Mouse (Mus musculus): ENCODE results near the gene Pogk. TPM values are rescaled to one million over a fixed set of nuclear protein-coding genes. Genes with fewer than 3 reads are reported as not detected.
A peak's percentile ranks its signal among the peaks of the same experiment; 100 is the strongest.

Pogk gene
- 16.5 and 21.4 TPM in 2 replicates for polyA plus RNA-seq (2014; fragmentation: Nextera tagmentation; extraction: Ambion mirVana)

DNA sequence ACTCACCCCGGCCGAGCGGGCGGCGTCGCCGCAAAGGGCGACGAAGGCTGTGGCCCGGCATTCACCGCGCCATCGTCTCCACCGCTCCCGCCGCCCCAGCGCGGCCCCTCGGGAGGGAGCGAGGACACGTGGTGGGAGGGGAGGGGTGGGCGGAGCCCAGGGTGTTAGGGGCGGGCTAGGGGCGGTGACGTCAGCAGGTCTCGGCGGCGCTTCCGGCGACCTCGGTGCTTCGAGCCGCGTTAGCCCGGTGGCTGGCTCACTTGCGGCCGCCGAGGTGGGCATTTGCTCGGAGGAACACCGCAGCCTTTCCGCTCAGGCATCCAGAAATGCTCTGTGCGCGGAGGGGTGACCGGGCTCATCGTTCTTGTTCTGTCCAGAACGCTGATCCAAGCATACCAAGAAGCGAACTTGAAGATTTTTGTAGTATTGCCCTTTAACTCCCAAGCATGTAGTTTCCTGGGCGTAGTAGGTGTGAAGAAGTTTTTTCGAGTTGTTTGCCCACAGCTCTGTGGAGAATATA, at the start of gene Pogk:
Pogk (minus strand) TSS at position 163 of the 520 bp plus-strand sequence.
- Histone ChIP-seq H3K9me3 (ENCODE audit: control insufficient read depth, low read length) (peaks cover 9% of the 10 kb centered on the region; the same call in 1 of the 2 replicates), H3K36me3 (ENCODE audit: control insufficient read depth, insufficient read depth, low read length) (peaks cover 27% of the 10 kb centered on the region), H3K4me1 (replicated peaks; ENCODE audit: control insufficient read depth, insufficient read depth, low read length) (peaks cover 8% of the 10 kb centered on the region; the same call in 1 of the 2 replicates), H3K27ac (ENCODE audit: low read depth) (peak within 1 kb of the TSS; percentile 64; the same call in 1 of the 2 replicates), H3K9ac (ENCODE audit: low read length) (peak within 1 kb of the TSS; percentile 84), H3K4me2 (ENCODE audit: low read length) (peak within 1 kb of the TSS; percentile 91), H3K4me3 (ENCODE audit: low read depth, low read length) (peak within 1 kb of the TSS; percentile 70), H3K27me3 (replicated peaks; ENCODE audit: control insufficient read depth, insufficient read depth, low read length) (no peaks in the 10 kb centered on the region)
- 5% methylated on average over 45 of the region's 49 CpGs for WGBS
- peak; percentile 93 for DNase-seq (ENCODE audit: low spot score)
- peak; percentile 95 for ATAC-seq (replicated peaks; ENCODE audit: low FRiP score, low TSS enrichment, low read depth)

DNA sequence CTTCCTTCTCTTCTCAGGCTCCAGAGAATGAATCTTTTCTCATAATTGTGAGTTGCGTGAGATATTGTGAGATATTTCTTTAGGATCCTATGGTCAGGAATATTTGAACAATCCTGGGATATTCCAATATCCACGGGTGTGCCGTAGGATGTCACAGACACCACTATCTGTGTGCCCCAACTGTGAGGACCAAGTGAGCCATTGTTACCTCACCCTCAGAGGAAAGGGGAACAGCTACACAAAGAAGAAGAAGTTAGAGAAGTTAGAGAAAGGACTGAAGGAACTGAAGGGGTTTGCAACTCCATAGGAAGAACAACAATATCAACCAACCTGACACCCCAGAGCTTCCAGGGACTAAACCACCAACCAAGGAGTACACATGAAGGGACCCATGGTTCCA, 32.3 kb upstream of the Pogk start:
- Histone ChIP-seq H3K36me3 (ENCODE audit: control insufficient read depth, insufficient read depth, low read length) (no peaks in the 10 kb centered on the region), H3K4me2 (ENCODE audit: low read length) (no peak overlapping the region), H3K27ac (ENCODE audit: low read depth) (no peak overlapping the region), H3K9ac (ENCODE audit: low read length) (no peak overlapping the region), H3K4me1 (replicated peaks; ENCODE audit: control insufficient read depth, insufficient read depth, low read length) (no peaks in the 10 kb centered on the region), H3K4me3 (ENCODE audit: low read depth, low read length) (no peak overlapping the region), H3K9me3 (ENCODE audit: control insufficient read depth, low read length) (no peaks in the 10 kb centered on the region), H3K27me3 (replicated peaks; ENCODE audit: control insufficient read depth, insufficient read depth, low read length) (no peaks in the 10 kb centered on the region)
- 92% methylated on average over 3 of the region's 3 CpGs for WGBS
- ATAC-seq (replicated peaks; ENCODE audit: low FRiP score, low TSS enrichment, low read depth) (no peak), DNase-seq (ENCODE audit: low spot score) (no peak)

DNA sequence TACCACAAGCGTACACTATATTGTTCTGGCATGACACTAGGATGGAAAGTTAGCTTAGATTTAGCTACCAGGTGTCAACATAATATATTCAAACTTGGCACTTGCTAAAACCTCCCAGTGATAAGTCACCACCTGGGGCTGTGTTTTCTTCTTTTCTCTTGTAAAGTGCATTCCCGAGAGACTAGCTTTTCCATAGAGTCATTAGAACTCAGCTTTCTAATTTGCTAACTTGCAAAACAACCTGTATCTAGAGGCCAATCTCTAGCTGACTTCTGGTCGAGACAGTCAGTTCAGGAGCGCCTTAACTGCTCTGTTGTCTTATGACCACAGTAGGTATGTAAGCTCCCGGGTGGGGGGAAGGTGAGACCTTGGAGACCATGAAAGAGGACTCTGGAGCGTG, 29.8 kb upstream of the Pogk start:
- Histone ChIP-seq H3K4me1 (replicated peaks; ENCODE audit: control insufficient read depth, insufficient read depth, low read length) (no peaks in the 10 kb centered on the region), H3K4me2 (ENCODE audit: low read length) (no peak overlapping the region), H3K36me3 (ENCODE audit: control insufficient read depth, insufficient read depth, low read length) (no peaks in the 10 kb centered on the region), H3K9me3 (ENCODE audit: control insufficient read depth, low read length) (no peaks in the 10 kb centered on the region), H3K27me3 (replicated peaks; ENCODE audit: control insufficient read depth, insufficient read depth, low read length) (no peaks in the 10 kb centered on the region), H3K27ac (ENCODE audit: low read depth) (no peak overlapping the region), H3K9ac (ENCODE audit: low read length) (no peak overlapping the region), H3K4me3 (ENCODE audit: low read depth, low read length) (no peak overlapping the region)
- 65% methylated on average over 6 of the region's 6 CpGs for WGBS
- no peak for ATAC-seq (replicated peaks; ENCODE audit: low FRiP score, low TSS enrichment, low read depth)
- DNase-seq (ENCODE audit: low spot score): no peak

DNA sequence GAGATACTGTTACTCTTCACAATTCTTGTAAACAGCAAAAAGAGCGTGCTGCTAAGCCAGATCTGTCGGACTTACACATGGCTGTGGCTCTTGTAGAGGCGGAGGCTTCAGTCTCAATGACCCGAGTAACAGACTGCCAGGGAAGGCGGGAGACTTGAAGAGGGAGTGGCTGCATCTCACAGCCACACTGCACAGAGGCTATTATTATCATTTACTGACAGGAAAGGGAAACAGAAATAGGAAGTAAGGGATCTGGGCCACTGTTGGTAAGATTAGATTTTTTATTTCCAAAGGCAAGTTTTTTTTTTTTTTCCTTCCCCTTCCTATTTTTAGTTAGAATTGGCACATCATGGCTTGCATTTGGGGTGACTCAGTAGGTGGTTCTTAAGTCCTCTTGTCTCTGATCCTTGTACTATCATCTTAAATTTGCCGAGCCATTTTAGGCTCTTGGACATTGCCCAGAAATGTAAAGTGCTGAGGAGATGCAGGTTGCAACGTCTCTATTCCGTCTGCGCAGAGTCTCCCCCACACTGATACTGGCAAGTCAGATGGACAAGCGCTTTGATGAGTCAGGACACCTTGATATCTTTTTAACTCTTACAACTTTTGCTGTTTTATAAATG, 20.3 kb upstream of the Pogk start:
- no peak overlapping the region for H3K27ac ChIP-seq (ENCODE audit: low read depth)
- no peaks in the 10 kb centered on the region for H3K36me3 ChIP-seq (ENCODE audit: control insufficient read depth, insufficient read depth, low read length)
- H3K4me1 ChIP-seq (replicated peaks; ENCODE audit: control insufficient read depth, insufficient read depth, low read length): no peaks in the 10 kb centered on the region
- H3K27me3 ChIP-seq (replicated peaks; ENCODE audit: control insufficient read depth, insufficient read depth, low read length): no peaks in the 10 kb centered on the region
- H3K9me3 ChIP-seq (ENCODE audit: control insufficient read depth, low read length): no peaks in the 10 kb centered on the region
- H3K4me2 ChIP-seq (ENCODE audit: low read length): no peak overlapping the region
- DNase-seq (ENCODE audit: low spot score) (no peak), ATAC-seq (replicated peaks; ENCODE audit: low FRiP score, low TSS enrichment, low read depth) (no peak)
- no peak overlapping the region for H3K9ac ChIP-seq (ENCODE audit: low read length)
- H3K4me3 ChIP-seq (ENCODE audit: low read depth, low read length): no peak overlapping the region
- WGBS: 54% methylated on average over 10 of the region's 10 CpGs

DNA sequence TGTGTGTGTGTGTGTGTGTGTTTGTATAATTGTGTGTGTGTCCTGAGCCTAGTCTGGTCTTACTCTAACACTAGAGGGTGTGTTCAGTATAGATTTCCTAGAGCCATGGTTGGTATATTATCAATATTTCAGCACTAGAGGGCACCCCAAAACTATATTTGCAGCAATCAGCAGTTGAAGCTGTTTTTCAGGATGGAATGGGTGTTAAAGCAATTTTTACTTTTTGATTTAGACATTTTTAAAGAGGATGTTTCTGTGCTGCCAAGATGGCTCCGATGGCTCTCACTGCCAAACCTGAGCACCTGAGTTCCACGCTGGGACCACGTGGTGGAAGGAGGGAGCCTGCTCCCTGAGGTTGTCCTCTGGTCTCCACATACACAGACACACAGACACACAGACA, 19.4 kb upstream of the Pogk start:
- Histone ChIP-seq H3K36me3 (ENCODE audit: control insufficient read depth, insufficient read depth, low read length) (no peaks in the 10 kb centered on the region), H3K4me1 (replicated peaks; ENCODE audit: control insufficient read depth, insufficient read depth, low read length) (no peaks in the 10 kb centered on the region), H3K27me3 (replicated peaks; ENCODE audit: control insufficient read depth, insufficient read depth, low read length) (no peaks in the 10 kb centered on the region), H3K27ac (ENCODE audit: low read depth) (no peak overlapping the region), H3K9me3 (ENCODE audit: control insufficient read depth, low read length) (no peaks in the 10 kb centered on the region), H3K4me3 (ENCODE audit: low read depth, low read length) (no peak overlapping the region), H3K9ac (ENCODE audit: low read length) (no peak overlapping the region), H3K4me2 (ENCODE audit: low read length) (no peak overlapping the region)
- no peak for DNase-seq (ENCODE audit: low spot score)
- 65% methylated on average over 3 of the region's 3 CpGs for WGBS
- ATAC-seq (replicated peaks; ENCODE audit: low FRiP score, low TSS enrichment, low read depth): no peak

DNA sequence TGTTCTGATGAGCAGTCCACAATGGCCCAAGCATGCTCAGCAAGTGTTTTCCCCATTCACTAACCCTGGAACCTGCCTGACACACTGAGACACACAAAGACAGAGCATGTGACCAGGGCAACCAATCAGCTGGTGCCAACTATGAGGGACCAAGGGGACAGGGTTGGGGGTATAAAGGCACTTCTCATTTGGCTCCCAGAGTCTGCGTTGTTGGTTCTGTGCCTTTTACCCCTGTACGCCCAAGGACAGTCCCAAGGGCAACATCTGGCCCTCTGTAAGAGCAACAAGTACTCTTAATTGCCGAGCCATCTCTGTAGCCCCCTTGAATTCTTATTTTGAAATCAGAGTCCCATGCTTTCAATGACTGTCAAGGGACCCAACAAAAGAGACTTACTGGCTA, 2.6 kb upstream of the Pogk start:
- no peak for ATAC-seq (replicated peaks; ENCODE audit: low FRiP score, low TSS enrichment, low read depth)
- H3K27me3 ChIP-seq (replicated peaks; ENCODE audit: control insufficient read depth, insufficient read depth, low read length): no peaks in the 10 kb centered on the region
- 95% methylated on average over 3 of the region's 3 CpGs for WGBS

DNA sequence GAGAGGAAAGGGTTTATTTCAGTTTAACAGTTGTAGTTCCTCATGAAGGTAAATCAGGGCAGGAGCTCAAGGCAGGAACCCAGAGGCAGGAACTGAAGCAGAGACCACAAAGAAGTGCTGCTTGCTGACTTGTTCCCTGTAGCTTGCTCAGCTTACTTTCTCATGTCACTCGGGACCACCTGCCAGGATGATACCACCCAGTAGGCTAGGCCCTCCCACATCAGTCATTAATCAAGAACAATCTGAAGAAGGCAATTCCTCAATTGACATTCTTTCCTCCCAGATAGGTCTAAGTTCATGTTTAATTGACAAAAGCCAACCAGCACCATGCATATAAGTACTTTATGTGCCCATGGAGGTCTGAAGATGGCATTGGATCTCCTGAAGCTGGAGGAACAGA, 1.9 kb upstream of the Pogk start:
- DNase-seq (ENCODE audit: low spot score) (no peak), ATAC-seq (replicated peaks; ENCODE audit: low FRiP score, low TSS enrichment, low read depth) (no peak)
- Histone ChIP-seq H3K9me3 (ENCODE audit: control insufficient read depth, low read length) (peaks cover 9% of the 10 kb centered on the region; the same call in 1 of the 2 replicates), H3K27me3 (replicated peaks; ENCODE audit: control insufficient read depth, insufficient read depth, low read length) (no peaks in the 10 kb centered on the region), H3K4me3 (ENCODE audit: low read depth, low read length) (no peak overlapping the region), H3K4me2 (ENCODE audit: low read length) (no peak overlapping the region), H3K4me1 (replicated peaks; ENCODE audit: control insufficient read depth, insufficient read depth, low read length) (peaks cover 8% of the 10 kb centered on the region; the same call in 1 of the 2 replicates), H3K27ac (ENCODE audit: low read depth) (no peak overlapping the region), H3K9ac (ENCODE audit: low read length) (no peak overlapping the region), H3K36me3 (ENCODE audit: control insufficient read depth, insufficient read depth, low read length) (peaks cover 11% of the 10 kb centered on the region; the same call in 1 of the 2 replicates)
- 100% methylated on average over 1 of the region's 1 CpGs for WGBS

More for the DNA sequence above, 2.6 kb upstream of the Pogk start:
- 0 out of 2 replicates have a peak, but pooled peaks cover 6% of the 10 kb centered on the region for H3K36me3 ChIP-seq (ENCODE audit: control insufficient read depth, insufficient read depth, low read length)
- peaks cover 9% of the 10 kb centered on the region; the same call in 1 of the 2 replicates for H3K9me3 ChIP-seq (ENCODE audit: control insufficient read depth, low read length)
- no peak overlapping the region for H3K9ac ChIP-seq (ENCODE audit: low read length)
- H3K4me2 ChIP-seq (ENCODE audit: low read length): no peak overlapping the region
- H3K27ac ChIP-seq (ENCODE audit: low read depth): no peak overlapping the region
- no peak overlapping the region for H3K4me3 ChIP-seq (ENCODE audit: low read depth, low read length)
- H3K4me1 ChIP-seq (replicated peaks; ENCODE audit: control insufficient read depth, insufficient read depth, low read length): peaks cover 8% of the 10 kb centered on the region; the same call in 1 of the 2 replicates
- DNase-seq (ENCODE audit: low spot score): no peak

DNA sequence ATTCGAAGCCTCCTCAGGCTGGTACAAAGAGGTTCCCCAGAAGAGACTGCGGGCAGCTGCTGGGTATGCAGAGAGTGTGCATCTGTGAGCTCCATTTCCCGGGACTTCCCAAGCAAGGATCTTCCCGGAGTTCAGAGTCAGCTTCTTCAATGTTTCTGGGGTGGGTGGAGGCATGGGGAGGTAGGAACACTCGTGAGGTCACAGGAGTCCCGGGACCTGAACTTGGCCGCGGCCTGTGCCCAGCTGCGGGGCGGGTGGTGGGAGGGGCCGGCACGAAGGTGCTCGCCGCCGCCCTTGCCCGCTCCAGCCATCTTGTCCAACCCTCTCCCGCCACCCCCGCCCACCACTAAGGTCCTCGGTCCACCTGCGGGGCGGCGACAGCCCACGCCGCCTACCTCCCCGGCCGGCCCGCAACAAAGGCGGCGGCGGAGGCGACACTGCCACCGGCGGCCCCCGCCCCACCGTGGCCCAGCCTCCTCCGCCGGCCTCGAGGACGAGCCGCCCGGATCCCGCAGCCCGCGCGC, 424 bp downstream of the Pogk start:
- Histone ChIP-seq H3K27ac (ENCODE audit: low read depth) (peak overlapping the region; percentile 64; the same call in 1 of the 2 replicates), H3K4me1 (replicated peaks; ENCODE audit: control insufficient read depth, insufficient read depth, low read length) (peaks cover 8% of the 10 kb centered on the region; the same call in 1 of the 2 replicates), H3K27me3 (replicated peaks; ENCODE audit: control insufficient read depth, insufficient read depth, low read length) (no peaks in the 10 kb centered on the region), H3K4me2 (ENCODE audit: low read length) (peak overlapping the region; percentile 91), H3K4me3 (ENCODE audit: low read depth, low read length) (peak overlapping the region; percentile 70), H3K36me3 (ENCODE audit: control insufficient read depth, insufficient read depth, low read length) (peaks cover 32% of the 10 kb centered on the region), H3K9me3 (ENCODE audit: control insufficient read depth, low read length) (peaks cover 9% of the 10 kb centered on the region; the same call in 1 of the 2 replicates), H3K9ac (ENCODE audit: low read length) (peak overlapping the region; percentile 84)
- 1% methylated on average over 37 of the region's 45 CpGs for WGBS
- ATAC-seq (replicated peaks; ENCODE audit: low FRiP score, low TSS enrichment, low read depth) (peak; percentile 83), DNase-seq (ENCODE audit: low spot score) (peak; percentile 74)

Data from intestine, embryonic 14.5 days (tissue).